Mouse (Mus musculus) MEL (cell line): ENCODE measurements around the gene Adamts18. TPM values are rescaled to one million over a fixed set of nuclear protein-coding genes. Genes with fewer than 3 reads are reported as not detected.

ENCODE experiments used
- DNase-seq: peaks from one replicate; pipeline ENCODE4 v3.0.0; 2011; ENCODE audit warnings: low read depth, low spot score
- H3K27ac ChIP-seq: 2 replicates; pipeline ENCODE4 v1.5.1; 2012; ENCODE audit warnings: low read depth, mild to moderate bottlenecking, control low read depth, low read length, moderate library complexity; ENCODE audit not compliant: control insufficient read depth
- H3K27me3 ChIP-seq, 2 experiments: fragments of 150-350 bp in 1 of 2; sonication (generic) in 1 of 2; 2 replicates each; pipeline ENCODE4 v1.6.1; 2012; ENCODE audit warnings: low read length in 2 of 2, mild to moderate bottlenecking in 2 of 2, improper control_type of control experiment in 1 of 2, moderate library complexity in 1 of 2; ENCODE audit not compliant: insufficient read depth in 2 of 2, control insufficient read depth in 1 of 2
- H3K36me3 ChIP-seq, 2 experiments: 2 replicates each; pipeline ENCODE4 v1.6.1; 2012 to 2014; ENCODE audit warnings: low read length in 2 of 2, improper control_type of control experiment in 1 of 2, inconsistent platforms in 1 of 2, mild to moderate bottlenecking in 1 of 2; ENCODE audit not compliant: insufficient read depth in 2 of 2, control insufficient read depth in 1 of 2
- H3K4me1 ChIP-seq, 2 experiments: fragments of 150-350 bp in 1 of 2; sonication (generic) in 1 of 2; 2 replicates each; pipeline ENCODE4 v1.6.1; 2012; ENCODE audit warnings: low read length in 2 of 2, improper control_type of control experiment in 1 of 2, mild to moderate bottlenecking in 1 of 2; ENCODE audit not compliant: insufficient read depth in 2 of 2, control insufficient read depth in 1 of 2
- H3K4me3 ChIP-seq, 2 experiments: fragments of 150-350 bp in 1 of 2; sonication (generic) in 1 of 2; 2 replicates each; pipeline ENCODE4 v1.5.1; 2012; ENCODE audit warnings: low read depth in 2 of 2, low read length in 2 of 2, mild to moderate bottlenecking in 2 of 2, moderate library complexity in 2 of 2, control low read depth in 1 of 2, improper control_type of control experiment in 1 of 2; ENCODE audit not compliant: control insufficient read depth in 1 of 2, insufficient read depth in 1 of 2
- H3K79me2 ChIP-seq: 2 replicates; pipeline ENCODE4 v1.6.1; 2012; ENCODE audit warnings: mild to moderate bottlenecking, low read length, moderate library complexity; ENCODE audit not compliant: control insufficient read depth, poor library complexity, insufficient read depth
- H3K9ac ChIP-seq: 2 replicates; pipeline ENCODE4 v1.6.1; 2012; ENCODE audit warnings: low read depth, mild to moderate bottlenecking, control low read depth, low read length, moderate library complexity; ENCODE audit not compliant: control insufficient read depth, poor library complexity, severe bottlenecking
- H3K9me3 ChIP-seq: fragments of 150-350 bp; sonication (generic); replicated peaks from 2 replicates; pipeline ENCODE4 v1.6.1; 2012; ENCODE audit warnings: mild to moderate bottlenecking, low read length, improper control_type of control experiment, moderate library complexity; ENCODE audit not compliant: insufficient read depth
- BHLHE40 ChIP-seq: IDR thresholded peaks from 2 replicates; pipeline ENCODE4 v1.6.1; 2012; ENCODE audit warnings: low read depth, mild to moderate bottlenecking, inconsistent platforms, low read length, improper control_type of control experiment, borderline replicate concordance
- CHD1 ChIP-seq: IDR thresholded peaks from 2 replicates; pipeline ENCODE4 v1.6.1; 2012; ENCODE audit warnings: low read depth, mild to moderate bottlenecking, inconsistent platforms, low read length, improper control_type of control experiment
- CTCF ChIP-seq, 3 experiments: IDR thresholded peaks in 2 of 3; conservative IDR thresholded peaks in 1 of 3; 2 replicates each; pipeline ENCODE4 v1.5.1; 2011 to 2012; ENCODE audit warnings: low read length in 3 of 3, low read depth in 2 of 3, mild to moderate bottlenecking in 2 of 3, improper control_type of control experiment in 1 of 3, inconsistent platforms in 1 of 3, mixed read lengths in 1 of 3, moderate library complexity in 1 of 3; ENCODE audit not compliant: control insufficient read depth in 1 of 3, insufficient read depth in 1 of 3, poor library complexity in 1 of 3, severe bottlenecking in 1 of 3
- E2F4 ChIP-seq: IDR thresholded peaks from 2 replicates; pipeline ENCODE4 v1.6.1; 2011; ENCODE audit warnings: low read depth, low read length, improper control_type of control experiment, borderline replicate concordance
- ELF1 ChIP-seq: IDR thresholded peaks from 2 replicates; pipeline ENCODE4 v1.6.1; 2014; ENCODE audit warnings: low read depth, mild to moderate bottlenecking, inconsistent platforms, low read length, improper control_type of control experiment, moderate library complexity
- EP300 ChIP-seq, 2 experiments: IDR thresholded peaks; 2 replicates each; pipeline ENCODE4 v1.6.1; 2011; ENCODE audit warnings: improper control_type of control experiment in 2 of 2, low read length in 2 of 2, low read depth in 1 of 2, mild to moderate bottlenecking in 1 of 2
- KAT2A ChIP-seq: conservative IDR thresholded peaks from 2 replicates; pipeline ENCODE4 v1.6.1; 2012; ENCODE audit warnings: low read depth, low read length, improper control_type of control experiment, inconsistent platforms
- MAFK ChIP-seq: IDR thresholded peaks from 2 replicates; pipeline ENCODE4 v1.6.1; 2011; ENCODE audit warnings: low read depth, mild to moderate bottlenecking, low read length, improper control_type of control experiment, borderline replicate concordance
- MAZ ChIP-seq: IDR thresholded peaks from 2 replicates; pipeline ENCODE4 v1.6.1; 2012; ENCODE audit warnings: low read depth, mild to moderate bottlenecking, inconsistent platforms, low read length, improper control_type of control experiment
- MEF2A ChIP-seq: IDR thresholded peaks from 2 replicates; pipeline ENCODE4 v1.6.1; 2014; ENCODE audit warnings: low read depth, mild to moderate bottlenecking, inconsistent platforms, low read length, improper control_type of control experiment; ENCODE audit not compliant: poor library complexity, insufficient replicate concordance, severe bottlenecking; ENCODE audit errors: extremely low read depth
- MXI1 ChIP-seq: IDR thresholded peaks from 2 replicates; pipeline ENCODE4 v1.6.1; 2011; ENCODE audit warnings: mild to moderate bottlenecking, low read depth, low read length, improper control_type of control experiment
- MYB ChIP-seq: IDR thresholded peaks from 2 replicates; pipeline ENCODE4 v1.6.1; 2011; ENCODE audit warnings: mild to moderate bottlenecking, low read depth, low read length, improper control_type of control experiment
- MYC ChIP-seq: IDR thresholded peaks from 2 replicates; pipeline ENCODE4 v1.6.1; 2011; ENCODE audit warnings: low read depth, mild to moderate bottlenecking, low read length, improper control_type of control experiment, moderate library complexity
- POLR2AphosphoS2 ChIP-seq: IDR thresholded peaks from 2 replicates; pipeline ENCODE4 v1.6.1; 2011; ENCODE audit warnings: low read length, improper control_type of control experiment
- POLR2AphosphoS5 ChIP-seq: IDR thresholded peaks from 2 replicates; pipeline ENCODE4 v1.6.1; 2012; ENCODE audit warnings: low read depth, borderline replicate concordance, mild to moderate bottlenecking, inconsistent platforms, low read length, moderate library complexity, mixed read lengths
- SIN3A ChIP-seq: IDR thresholded peaks from 2 replicates; pipeline ENCODE4 v1.6.1; 2012; ENCODE audit warnings: low read length, improper control_type of control experiment, inconsistent platforms
- SMC3 ChIP-seq: IDR thresholded peaks from 2 replicates; pipeline ENCODE4 v1.6.1; 2011; ENCODE audit warnings: low read depth, low read length, improper control_type of control experiment
- TCF12 ChIP-seq: IDR thresholded peaks from 2 replicates; pipeline ENCODE4 v1.6.1; 2014; ENCODE audit warnings: low read depth, mild to moderate bottlenecking, inconsistent platforms, low read length, improper control_type of control experiment, moderate library complexity
- UBTF ChIP-seq: IDR thresholded peaks from 2 replicates; pipeline ENCODE4 v1.6.1; 2012; ENCODE audit warnings: low read depth, mild to moderate bottlenecking, inconsistent platforms, low read length, improper control_type of control experiment, moderate library complexity, borderline replicate concordance; ENCODE audit not compliant: insufficient read depth
- ZC3H11A ChIP-seq: IDR thresholded peaks from 2 replicates; pipeline ENCODE4 v1.6.1; 2012; ENCODE audit warnings: low read depth, mild to moderate bottlenecking, inconsistent platforms, low read length, improper control_type of control experiment
- ZKSCAN1 ChIP-seq: IDR thresholded peaks from 2 replicates; pipeline ENCODE4 v1.6.1; 2012; ENCODE audit warnings: low read depth, mild to moderate bottlenecking, inconsistent platforms, low read length, improper control_type of control experiment, moderate library complexity
- ZMIZ1 ChIP-seq: IDR thresholded peaks from 2 replicates; pipeline ENCODE4 v1.6.1; 2012; ENCODE audit warnings: low read depth, mild to moderate bottlenecking, inconsistent platforms, low read length, improper control_type of control experiment, moderate library complexity
- ZNF384 ChIP-seq: IDR thresholded peaks from 2 replicates; pipeline ENCODE4 v1.6.1; 2012; ENCODE audit warnings: low read depth, mild to moderate bottlenecking, inconsistent platforms, low read length, improper control_type of control experiment
- polyA plus RNA-seq, 2 experiments: library from polyadenylated mRNA; stranded (reverse) in 1 of 2; unstranded in 1 of 2; fragments of >175 nt in 1 of 2; fragments of >200 nt in 1 of 2; gene quantifications; 2 replicates each; pipeline versions ENCODE4 v1.2.1 to v1.2.4; 2012; ENCODE audit warnings: low replicate concordance in 2 of 2, low read depth in 1 of 2; ENCODE audit not compliant: insufficient read length in 2 of 2, insufficient read depth in 1 of 2, missing spikeins in 1 of 2
- total RNA-seq: library from RNA; depleted of rRNA; stranded (reverse); fragments of 300-350 nt; gene quantifications from 2 replicates; pipeline ENCODE4 v1.2.3, GENCODE M21; 2012

The Adamts18 gene
- total and polyA plus RNA-seq, 3 experiments = not detected

GRCm38 (mm10) chr8:113809929-113810328, 38.6 kb downstream of the Adamts18 start:
- no peak for TF ChIP-seq E2F4
- TF ChIP-seq CTCF (IDR thresholded peaks at IDR 0.05 in 2 of 3, conservative IDR thresholded peaks at IDR 0.05 in 1 of 3; ENCODE audit: control insufficient read depth in 1 of 3, insufficient read depth in 1 of 3, low read depth in 2 of 3, low read length in 3 of 3, poor library complexity in 1 of 3, severe bottlenecking in 1 of 3) = no peak
- TF ChIP-seq KAT2A = no peak
- no peak for TF ChIP-seq UBTF
- no peak for TF ChIP-seq ZNF384
- TF ChIP-seq EP300 (IDR thresholded peaks at IDR 0.05; ENCODE audit: low read depth in 1 of 2, low read length in 2 of 2) = no peak
- TF ChIP-seq POLR2AphosphoS5 = no peak
- TF ChIP-seq ZKSCAN1 = no peak
- TF ChIP-seq CHD1 = no peak
- no peak for TF ChIP-seq SMC3
- TF ChIP-seq MAFK = no peak
- TF ChIP-seq POLR2AphosphoS2 = no peak
- TF ChIP-seq TCF12 = no peak
- no peak for TF ChIP-seq ELF1
- TF ChIP-seq MEF2A = no peak
- no peak for TF ChIP-seq ZC3H11A
- TF ChIP-seq MYC = no peak
- no peak overlapping the region for H3K27ac ChIP-seq
- no peaks in the 10 kb centered on the region for H3K9me3 ChIP-seq

GRCm38 (mm10) chr8:113803830-113804611, 44.5 kb downstream of the Adamts18 start:
- H3K4me1 ChIP-seq = no peaks in the 10 kb centered on the region
- H3K27me3 ChIP-seq = no peaks in the 10 kb centered on the region
- no peaks in the 10 kb centered on the region for H3K79me2 ChIP-seq
- no peak overlapping the region for H3K27ac ChIP-seq
- H3K36me3 ChIP-seq = no peaks in the 10 kb centered on the region
- no peak for TF ChIP-seq ZMIZ1
- TF ChIP-seq ZNF384 = no peak
- no peak for TF ChIP-seq MXI1
- no peak for TF ChIP-seq TCF12
- no peak for TF ChIP-seq MAZ
- TF ChIP-seq MYB = no peak
- no peak for TF ChIP-seq SIN3A
- TF ChIP-seq EP300 (IDR thresholded peaks at IDR 0.05; ENCODE audit: low read depth in 1 of 2, low read length in 2 of 2) = no peak
- TF ChIP-seq MEF2A = no peak
- no peak for TF ChIP-seq BHLHE40
- H3K4me3 ChIP-seq = no peak overlapping the region
- no peak overlapping the region for H3K9ac ChIP-seq
- no peaks in the 10 kb centered on the region for H3K9me3 ChIP-seq
- DNase-seq = no peak

More at GRCm38 (mm10) chr8:113809929-113810328, 38.6 kb downstream of the Adamts18 start:
- no peak overlapping the region for H3K9ac ChIP-seq
- no peaks in the 10 kb centered on the region for H3K27me3 ChIP-seq
- DNase-seq = no peak
- H3K79me2 ChIP-seq = no peaks in the 10 kb centered on the region
- H3K4me1 ChIP-seq = no peaks in the 10 kb centered on the region
- H3K4me3 ChIP-seq = no peak overlapping the region
- H3K36me3 ChIP-seq = no peaks in the 10 kb centered on the region
